Mouse (Mus musculus): Measurements from ENCODE around the gene Prmt9. TPM values are rescaled to one million over a fixed set of nuclear protein-coding genes. Genes with fewer than 3 reads are reported as not detected.

Gene Prmt9
- polyA plus RNA-seq, 1 experiment from 2014 or later: 32.9 TPM

DNA sequence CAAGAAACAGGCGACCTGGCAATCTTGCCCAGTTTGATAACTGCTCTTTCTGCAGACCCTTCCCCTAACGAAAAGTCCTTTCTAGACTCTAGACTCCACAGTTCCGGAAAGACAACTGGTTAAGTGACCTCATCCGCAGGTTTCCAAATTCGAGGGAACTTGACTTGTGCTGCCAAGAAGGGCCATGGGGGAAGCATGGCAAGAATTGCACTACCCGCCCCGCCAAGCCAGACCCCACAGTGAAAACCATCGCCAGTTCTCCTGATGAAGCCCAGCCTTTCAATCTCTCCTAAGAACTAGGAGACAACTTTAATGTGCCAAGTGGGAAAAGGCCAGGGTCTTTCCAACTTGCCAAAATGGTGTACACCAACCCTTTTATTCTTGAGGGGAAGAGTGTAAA lies 34.0 kb upstream of the Prmt9 start:
- Histone ChIP-seq H3K36me3 (ENCODE audit: control insufficient read depth, insufficient read depth, low read length) (no peaks in the 10 kb centered on the region), H3K4me1 (ENCODE audit: control insufficient read depth, insufficient read depth, low read length) (no peaks in the 10 kb centered on the region; the same call in 1 of the 2 replicates), H3K9ac (replicated peaks; ENCODE audit: low read depth, low read length) (no peak overlapping the region), H3K4me3 (ENCODE audit: low read depth, low read length) (no peak overlapping the region), H3K9me3 (ENCODE audit: control insufficient read depth, low read length) (no peaks in the 10 kb centered on the region), H3K27me3 (ENCODE audit: control insufficient read depth, insufficient read depth, low read length) (no peaks in the 10 kb centered on the region), H3K27ac (ENCODE audit: low read depth, low read length) (no peak overlapping the region), H3K4me2 (ENCODE audit: low read depth, low read length) (no peak overlapping the region)
- 91% methylated on average over 8 of the region's 8 CpGs for WGBS
- ATAC-seq (ENCODE audit: low read depth): no peak

DNA sequence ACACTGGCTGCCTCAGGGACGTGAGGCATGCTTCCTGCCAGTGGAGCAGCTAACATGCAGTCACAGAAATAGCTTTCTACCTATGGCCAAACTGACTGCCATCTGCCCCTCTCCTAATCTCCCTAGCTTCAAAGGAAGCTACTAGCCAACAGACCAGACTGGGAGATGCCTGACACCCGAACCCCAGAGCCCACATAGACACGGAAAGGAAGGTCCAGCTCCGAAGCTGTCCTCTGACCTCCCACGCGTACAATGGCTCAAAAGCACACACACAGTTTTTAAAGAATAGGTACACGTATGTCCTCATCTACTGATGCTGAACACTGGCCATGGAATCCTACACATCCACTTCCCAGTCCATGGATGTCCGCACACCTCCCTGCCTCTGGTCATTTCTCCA lies 33.4 kb upstream of the Prmt9 start:
- WGBS: 76% methylated on average over 8 of the region's 8 CpGs
- no peak for ATAC-seq (ENCODE audit: low read depth)
- no peaks in the 10 kb centered on the region for H3K27me3 ChIP-seq (ENCODE audit: control insufficient read depth, insufficient read depth, low read length)

DNA sequence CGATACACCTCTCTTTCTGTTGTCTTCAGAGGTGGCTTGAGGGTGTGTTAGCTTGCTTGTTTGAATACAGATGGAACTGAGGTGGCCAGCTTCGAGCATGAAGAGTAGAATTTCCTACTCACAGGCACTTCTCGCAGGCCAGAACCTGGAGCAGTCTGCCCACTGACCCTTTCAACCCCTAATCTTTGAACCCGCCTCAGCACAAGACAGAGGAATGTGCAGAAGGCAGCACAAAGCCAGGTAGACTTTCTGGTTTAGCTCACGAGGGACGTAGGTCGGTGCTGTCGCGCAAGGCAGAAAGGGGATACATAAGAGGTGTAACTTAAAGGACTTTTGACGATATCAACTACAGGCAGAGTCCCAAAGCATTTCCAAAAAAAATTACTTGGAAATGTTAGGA lies 32.4 kb upstream of the Prmt9 start:
- 4% methylated on average over 10 of the region's 10 CpGs for WGBS
- peak overlapping the region; percentile 89 for H3K4me2 ChIP-seq (ENCODE audit: low read depth, low read length)
- H3K4me1 ChIP-seq (ENCODE audit: control insufficient read depth, insufficient read depth, low read length): no peaks in the 10 kb centered on the region; the same call in 1 of the 2 replicates
- no peaks in the 10 kb centered on the region for H3K27me3 ChIP-seq (ENCODE audit: control insufficient read depth, insufficient read depth, low read length)
- H3K4me3 ChIP-seq (ENCODE audit: low read depth, low read length): peak overlapping the region; percentile 64
- no peaks in the 10 kb centered on the region for H3K36me3 ChIP-seq (ENCODE audit: control insufficient read depth, insufficient read depth, low read length)
- ATAC-seq (ENCODE audit: low read depth): no peak
- H3K27ac ChIP-seq (ENCODE audit: low read depth, low read length): no peak overlapping the region
- no peaks in the 10 kb centered on the region for H3K9me3 ChIP-seq (ENCODE audit: control insufficient read depth, low read length)
- peak overlapping the region; percentile 65 for H3K9ac ChIP-seq (replicated peaks; ENCODE audit: low read depth, low read length)

More for the DNA sequence above, 33.4 kb upstream of the Prmt9 start:
- Histone ChIP-seq H3K4me3 (ENCODE audit: low read depth, low read length) (no peak overlapping the region), H3K27ac (ENCODE audit: low read depth, low read length) (no peak overlapping the region), H3K9ac (replicated peaks; ENCODE audit: low read depth, low read length) (no peak overlapping the region), H3K9me3 (ENCODE audit: control insufficient read depth, low read length) (no peaks in the 10 kb centered on the region), H3K4me2 (ENCODE audit: low read depth, low read length) (0 out of 2 replicates have a peak overlapping the region, but pooled peaks have one; percentile 89), H3K36me3 (ENCODE audit: control insufficient read depth, insufficient read depth, low read length) (no peaks in the 10 kb centered on the region), H3K4me1 (ENCODE audit: control insufficient read depth, insufficient read depth, low read length) (no peaks in the 10 kb centered on the region; the same call in 1 of the 2 replicates)

DNA sequence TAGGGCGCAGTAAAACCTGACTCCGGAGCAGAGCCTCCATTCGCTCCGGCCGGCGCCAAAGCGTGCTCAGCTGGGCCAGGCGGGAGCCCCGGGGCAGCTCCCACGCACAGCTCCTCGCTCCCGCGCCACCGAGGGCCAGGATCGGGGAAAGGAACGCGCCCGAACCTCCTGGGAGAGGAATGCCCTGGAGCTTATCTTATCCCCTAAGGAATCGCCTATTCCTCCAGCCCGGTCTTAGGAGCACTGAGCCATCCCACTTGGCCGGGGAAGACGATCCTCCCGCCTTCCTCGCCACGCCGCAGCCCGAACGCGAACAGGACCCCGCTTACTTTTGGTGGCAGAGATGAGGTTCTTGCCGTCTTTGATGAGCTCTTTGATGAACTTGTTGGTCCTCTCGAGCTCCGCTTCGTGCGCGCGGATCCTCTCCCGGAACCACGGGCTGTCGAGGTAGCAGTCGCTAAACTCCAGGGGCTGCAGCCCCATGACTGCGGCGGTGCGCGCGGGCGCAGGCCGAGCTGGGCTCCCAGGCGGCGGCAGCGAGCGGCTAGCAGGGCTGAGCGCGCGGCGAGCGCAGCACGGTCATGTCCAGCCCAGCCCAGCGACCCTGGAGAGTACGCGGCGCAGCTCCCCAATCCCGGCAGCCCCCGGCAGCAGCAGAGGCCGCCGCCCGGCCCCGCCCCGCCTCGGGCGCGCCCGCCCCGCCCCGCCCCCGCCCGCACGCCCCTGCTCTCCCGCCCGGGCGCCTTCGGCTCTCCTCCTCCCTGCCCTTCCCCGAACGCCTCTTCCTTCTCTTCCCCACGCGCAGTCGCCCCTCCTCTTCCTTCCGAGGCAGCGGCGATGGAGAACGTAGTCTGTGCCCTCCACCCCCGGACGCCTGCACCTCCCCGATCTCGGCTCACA lies 31.6 kb upstream of the Prmt9 start, which contains the start of gene Arhgap10:
Gene Arhgap10 (minus strand): TSS at position 653 of the 900 bp plus-strand sequence.
- H3K9me3 ChIP-seq (ENCODE audit: control insufficient read depth, low read length): no peaks in the 10 kb centered on the region
- under 1% methylated on average over 75 of the region's 95 CpGs for WGBS
- no peaks in the 10 kb centered on the region for H3K27me3 ChIP-seq (ENCODE audit: control insufficient read depth, insufficient read depth, low read length)
- peak within 1 kb of the TSS; percentile 64 for H3K4me3 ChIP-seq (ENCODE audit: low read depth, low read length)
- H3K4me2 ChIP-seq (ENCODE audit: low read depth, low read length): peak within 1 kb of the TSS; percentile 89
- H3K36me3 ChIP-seq (ENCODE audit: control insufficient read depth, insufficient read depth, low read length): no peaks in the 10 kb centered on the region
- ATAC-seq (ENCODE audit: low read depth): peak; percentile 91
- peak within 1 kb of the TSS; percentile 65 for H3K9ac ChIP-seq (replicated peaks; ENCODE audit: low read depth, low read length)
- H3K27ac ChIP-seq (ENCODE audit: low read depth, low read length): 0 out of 2 replicates have a peak within 1 kb of the TSS, but pooled peaks have one; percentile 18
- H3K4me1 ChIP-seq (ENCODE audit: control insufficient read depth, insufficient read depth, low read length): no peaks in the 10 kb centered on the region; the same call in 1 of the 2 replicates

DNA sequence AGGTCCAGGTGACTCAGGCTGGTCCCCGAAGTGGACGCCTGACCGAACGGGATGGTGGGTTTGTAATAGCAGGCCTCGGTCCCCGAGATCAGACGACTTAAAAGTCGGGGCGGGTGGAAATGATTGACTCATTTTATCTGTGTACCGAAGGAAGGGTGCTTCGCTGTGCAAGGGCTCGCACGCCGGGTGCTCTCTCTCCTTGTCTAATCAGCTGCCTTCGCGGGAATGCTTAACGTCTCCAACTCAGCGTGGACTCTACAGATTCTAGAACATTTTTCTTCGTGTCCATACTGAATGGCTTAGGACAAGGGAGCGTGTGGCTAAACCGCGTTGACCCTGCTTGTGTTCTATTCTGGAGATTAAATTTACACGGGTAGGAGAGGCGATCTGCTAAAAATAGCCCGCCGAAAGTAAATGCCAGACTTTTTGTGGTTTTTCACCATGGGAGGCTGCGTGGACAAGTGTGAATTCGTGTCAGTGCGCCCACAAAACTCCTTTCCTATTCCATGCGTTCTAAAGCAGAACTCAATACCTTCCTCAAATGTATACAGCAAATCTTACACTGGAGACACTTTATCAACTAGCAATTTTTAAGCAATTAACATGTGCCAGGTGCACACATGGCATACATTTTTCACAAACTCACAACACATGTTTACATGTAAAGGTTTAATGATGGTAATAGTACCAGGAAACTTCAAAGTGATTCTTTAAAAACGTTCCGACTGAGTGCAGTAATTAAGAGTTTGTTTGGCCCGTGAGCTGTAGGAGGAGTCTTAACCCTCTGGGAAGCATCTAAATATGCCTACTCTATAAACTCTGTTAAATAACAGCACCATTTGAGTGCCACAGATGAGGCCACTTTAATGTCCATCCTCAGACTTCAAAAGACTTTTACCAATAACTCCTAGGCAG lies 30.7 kb upstream of the Prmt9 start:
- H3K27ac ChIP-seq (ENCODE audit: low read depth, low read length): 0 out of 2 replicates have a peak overlapping the region, but pooled peaks have one; percentile 18
- no peaks in the 10 kb centered on the region; the same call in 1 of the 2 replicates for H3K4me1 ChIP-seq (ENCODE audit: control insufficient read depth, insufficient read depth, low read length)
- no peaks in the 10 kb centered on the region for H3K27me3 ChIP-seq (ENCODE audit: control insufficient read depth, insufficient read depth, low read length)
- no peaks in the 10 kb centered on the region for H3K9me3 ChIP-seq (ENCODE audit: control insufficient read depth, low read length)
- peak; percentile 78 for ATAC-seq (ENCODE audit: low read depth)
- WGBS: 4% methylated on average over 33 of the region's 33 CpGs
- peak overlapping the region; percentile 65 for H3K9ac ChIP-seq (replicated peaks; ENCODE audit: low read depth, low read length)
- H3K4me3 ChIP-seq (ENCODE audit: low read depth, low read length): peak overlapping the region; percentile 64
- no peaks in the 10 kb centered on the region for H3K36me3 ChIP-seq (ENCODE audit: control insufficient read depth, insufficient read depth, low read length)
- H3K4me2 ChIP-seq (ENCODE audit: low read depth, low read length): peak overlapping the region; percentile 89

DNA sequence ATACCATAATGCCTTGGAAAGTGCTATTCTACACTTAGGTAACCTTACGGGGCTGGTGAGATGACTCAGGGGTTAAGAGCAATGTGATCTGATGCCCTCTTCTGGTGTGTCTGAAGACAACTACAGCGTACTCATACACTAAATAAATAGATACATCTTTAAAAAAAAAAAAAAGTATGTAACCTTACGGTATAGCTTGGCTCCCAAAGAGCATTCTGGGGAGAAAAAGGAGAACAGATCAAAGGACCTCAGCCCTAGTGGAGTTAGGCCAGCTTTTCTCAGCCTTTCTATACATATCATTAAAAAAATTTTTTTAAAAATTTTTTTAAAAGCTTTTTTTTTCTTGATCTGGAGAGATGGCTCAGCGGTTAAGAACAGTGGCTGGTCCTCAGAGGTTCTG lies 28.6 kb upstream of the Prmt9 start:
- no peak overlapping the region for H3K4me3 ChIP-seq (ENCODE audit: low read depth, low read length)
- H3K9ac ChIP-seq (replicated peaks; ENCODE audit: low read depth, low read length): no peak overlapping the region
- no peak overlapping the region for H3K4me2 ChIP-seq (ENCODE audit: low read depth, low read length)
- H3K27ac ChIP-seq (ENCODE audit: low read depth, low read length): no peak overlapping the region
- no peaks in the 10 kb centered on the region; the same call in 1 of the 2 replicates for H3K4me1 ChIP-seq (ENCODE audit: control insufficient read depth, insufficient read depth, low read length)
- H3K36me3 ChIP-seq (ENCODE audit: control insufficient read depth, insufficient read depth, low read length): no peaks in the 10 kb centered on the region
- no peak for ATAC-seq (ENCODE audit: low read depth)
- 93% methylated on average over 4 of the region's 4 CpGs for WGBS
- no peaks in the 10 kb centered on the region for H3K27me3 ChIP-seq (ENCODE audit: control insufficient read depth, insufficient read depth, low read length)
- H3K9me3 ChIP-seq (ENCODE audit: control insufficient read depth, low read length): no peaks in the 10 kb centered on the region

DNA sequence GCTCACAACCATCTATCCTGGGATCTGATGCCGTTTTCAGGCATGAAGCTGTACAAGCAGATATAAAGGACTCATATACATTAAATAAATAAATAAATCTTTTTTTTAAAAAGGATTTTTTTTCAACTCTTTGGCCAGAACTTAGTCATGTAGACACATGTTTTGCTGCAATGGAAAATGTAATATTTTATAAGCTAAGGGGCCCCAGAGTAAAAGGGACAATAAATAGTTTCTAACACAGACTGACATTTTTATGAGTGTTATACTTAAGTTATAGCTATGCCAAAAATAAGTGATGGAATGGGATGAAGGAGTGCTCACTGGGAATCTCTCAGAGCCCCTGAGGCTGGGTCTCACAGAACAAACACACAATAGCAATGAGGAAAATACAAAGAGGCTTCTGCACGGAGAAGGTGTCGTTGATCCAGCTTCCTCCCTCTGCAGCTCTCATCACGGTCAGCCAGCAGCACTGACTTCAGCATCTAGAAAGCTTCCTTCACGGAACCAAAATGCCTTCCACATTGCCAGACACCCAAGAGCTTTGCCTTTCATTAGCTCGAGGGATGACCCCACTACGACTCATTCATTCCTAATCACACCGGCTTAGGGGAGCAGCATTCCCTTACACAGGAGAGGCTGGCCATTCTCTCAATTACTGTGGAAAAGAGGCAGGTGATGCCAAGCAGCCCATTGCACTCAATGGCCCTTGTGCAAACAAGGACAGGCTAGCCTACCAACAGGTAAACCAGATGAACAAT lies 28.0 kb upstream of the Prmt9 start:
- Histone ChIP-seq H3K4me2 (ENCODE audit: low read depth, low read length) (no peak overlapping the region), H3K27ac (ENCODE audit: low read depth, low read length) (no peak overlapping the region)
- 68% methylated on average over 8 of the region's 8 CpGs for WGBS

DNA sequence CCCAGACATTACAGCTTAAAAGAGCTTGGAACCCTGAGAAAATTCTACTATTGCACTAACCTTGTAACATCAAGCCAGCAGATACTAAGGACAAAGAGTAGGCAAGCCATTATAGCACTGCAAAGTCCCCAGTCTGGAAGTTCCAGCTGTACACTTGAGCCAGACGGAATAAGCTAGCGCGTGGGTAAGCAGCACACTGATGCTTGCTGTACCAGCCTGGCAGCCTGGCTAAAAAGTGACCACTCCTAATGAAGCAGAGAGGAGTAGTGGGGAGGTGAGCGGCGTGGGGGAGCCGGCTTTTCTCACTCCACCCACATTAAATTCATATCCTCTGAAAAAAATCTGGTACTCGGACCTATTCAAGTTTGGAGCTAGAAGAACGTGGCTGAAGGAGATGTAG lies 26.2 kb upstream of the Prmt9 start:
- no peaks in the 10 kb centered on the region for H3K9me3 ChIP-seq (ENCODE audit: control insufficient read depth, low read length)
- no peaks in the 10 kb centered on the region for H3K36me3 ChIP-seq (ENCODE audit: control insufficient read depth, insufficient read depth, low read length)
- H3K4me2 ChIP-seq (ENCODE audit: low read depth, low read length): no peak overlapping the region
- no peak overlapping the region for H3K4me3 ChIP-seq (ENCODE audit: low read depth, low read length)
- 72% methylated on average over 8 of the region's 8 CpGs for WGBS
- no peaks in the 10 kb centered on the region for H3K27me3 ChIP-seq (ENCODE audit: control insufficient read depth, insufficient read depth, low read length)
- no peak overlapping the region for H3K9ac ChIP-seq (replicated peaks; ENCODE audit: low read depth, low read length)
- no peaks in the 10 kb centered on the region for H3K4me1 ChIP-seq (ENCODE audit: control insufficient read depth, insufficient read depth, low read length)
- no peak overlapping the region for H3K27ac ChIP-seq (ENCODE audit: low read depth, low read length)
- no peak for ATAC-seq (ENCODE audit: low read depth)

More for the DNA sequence above, 28.0 kb upstream of the Prmt9 start:
- no peak for ATAC-seq (ENCODE audit: low read depth)
- H3K4me3 ChIP-seq (ENCODE audit: low read depth, low read length): no peak overlapping the region
- no peak overlapping the region for H3K9ac ChIP-seq (replicated peaks; ENCODE audit: low read depth, low read length)
- H3K4me1 ChIP-seq (ENCODE audit: control insufficient read depth, insufficient read depth, low read length): no peaks in the 10 kb centered on the region; the same call in 1 of the 2 replicates
- H3K9me3 ChIP-seq (ENCODE audit: control insufficient read depth, low read length): no peaks in the 10 kb centered on the region
- H3K27me3 ChIP-seq (ENCODE audit: control insufficient read depth, insufficient read depth, low read length): no peaks in the 10 kb centered on the region
- no peaks in the 10 kb centered on the region for H3K36me3 ChIP-seq (ENCODE audit: control insufficient read depth, insufficient read depth, low read length)

Data from neural tube, embryonic 14.5 days (tissue).